Mouse (Mus musculus) stomach, adult 2 months (tissue): ENCODE data around the gene Faiml. TPM values are rescaled to one million over a fixed set of nuclear protein-coding genes. Genes with fewer than 3 reads are reported as not detected.

Source experiments
- polyA plus RNA-seq: library from polyadenylated mRNA; depleted of rRNA; stranded (reverse); fragments of >200 nt; gene quantifications from 2 replicates; pipeline ENCODE4 v1.2.3, GENCODE M21; 2012; rRNA removed

Faiml gene
- not detected in 2 replicates for polyA plus RNA-seq

DNA sequence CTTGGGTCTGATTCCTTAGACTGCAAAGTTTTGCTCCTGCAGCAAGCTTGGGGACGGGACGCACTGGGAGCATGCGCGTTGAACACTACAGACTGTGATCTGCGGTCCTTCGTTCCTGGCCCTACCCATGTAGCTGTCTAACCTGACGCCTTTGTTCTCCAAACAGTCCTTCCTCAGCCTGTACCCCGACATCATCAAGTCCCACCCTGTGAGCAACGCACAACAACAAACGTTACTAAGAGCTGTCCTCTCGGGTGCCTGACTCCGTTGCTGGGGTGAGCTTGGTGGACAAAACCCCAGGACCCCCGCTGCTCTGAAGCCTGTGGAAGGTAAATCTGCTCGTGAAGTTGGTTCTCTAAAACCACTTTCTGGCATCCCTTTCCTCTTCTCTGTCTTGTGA, at the start of gene Faiml:
Faiml (minus strand) TSS at position 101 of the 400 bp plus-strand sequence.

GRCm38 (mm10) chr9:99243190-99243894, 6.3 kb upstream of the Faiml start, which contains the start of gene Cep70:
Gene Cep70, plus strand, starts transcription at chr9:99243367.

Other genes starting within 250 kb of the Faiml start
- gene Gm1123, start 201.5 kb downstream of the Faiml start, polyA plus RNA-seq, result 0.10 and 0.13 TPM in 2 replicates
- 0.82 and 0.84 TPM in 2 replicates for gene Pik3cb, start 96.6 kb downstream of the Faiml start, polyA plus RNA-seq
- gene Cep70, start 6.1 kb upstream of the Faiml start, polyA plus RNA-seq, result 0.44 and 0.58 TPM in 2 replicates
- 2.0 and 3.2 TPM in 2 replicates for gene Esyt3, start 121.3 kb upstream of the Faiml start, polyA plus RNA-seq
- 2.7 and 3.8 TPM in 2 replicates for gene Mras, start 200.1 kb upstream of the Faiml start, polyA plus RNA-seq
- not detected in 2 replicates for gene Nme9, start 214.2 kb upstream of the Faiml start, polyA plus RNA-seq